Mouse (Mus musculus) C2C12 (cell line): Measurements from ENCODE around the gene Rad51b. TPM values are rescaled to one million over a fixed set of nuclear protein-coding genes. Genes with fewer than 3 reads are reported as not detected.

Experiments used
- H3K27me3 ChIP-seq: one replicate; pipeline ENCODE4 v1.6.1; 2011; ENCODE audit not compliant: control insufficient read depth, insufficient read depth, insufficient read length
- H3K36me3 ChIP-seq: one replicate; pipeline ENCODE4 v1.6.1; 2011; ENCODE audit not compliant: control insufficient read depth, insufficient read depth
- H3K4me3 ChIP-seq: one replicate; pipeline ENCODE4 v1.5.1; 2011; ENCODE audit warnings: mild to moderate bottlenecking, control low read depth; ENCODE audit not compliant: poor library complexity, insufficient read depth, severe bottlenecking
- H3K79me2 ChIP-seq: one replicate; pipeline ENCODE4 v1.6.1; 2011; ENCODE audit not compliant: control insufficient read depth, insufficient read depth
- H3K79me3 ChIP-seq: one replicate; pipeline ENCODE4 v1.6.1; 2011; ENCODE audit warnings: low read depth, control low read depth
- H3ac ChIP-seq: one replicate; pipeline ENCODE3; 2011; ENCODE audit warnings: low read depth; ENCODE audit not compliant: control insufficient read depth, insufficient read length
- CEBPB ChIP-seq: IDR thresholded peaks from one replicate; pipeline ENCODE4 v1.6.1; 2011; ENCODE audit warnings: low read depth, mild to moderate bottlenecking, control low read depth, moderate library complexity
- CTCF ChIP-seq: IDR thresholded peaks from one replicate; pipeline ENCODE4 v1.5.1; 2011; ENCODE audit not compliant: control insufficient read depth, insufficient read depth, insufficient read length
- FOSL1 ChIP-seq: IDR thresholded peaks from one replicate; pipeline ENCODE4 v1.8.0; 2011; ENCODE audit warnings: mild to moderate bottlenecking, low read length; ENCODE audit not compliant: poor library complexity, insufficient read depth, severe bottlenecking
- MAX ChIP-seq: IDR thresholded peaks from one replicate; pipeline ENCODE4 v1.6.1; 2011; ENCODE audit warnings: mild to moderate bottlenecking, control low read depth
- MYOD1 ChIP-seq: IDR thresholded peaks from one replicate; pipeline ENCODE4 v1.6.1; 2011; ENCODE audit warnings: low read depth; ENCODE audit not compliant: control insufficient read depth, insufficient read length
- MYOG ChIP-seq: IDR thresholded peaks from one replicate; pipeline ENCODE4 v1.6.1; 2011; ENCODE audit not compliant: control insufficient read depth, insufficient read length; ENCODE audit errors: extremely low read depth
- USF1 ChIP-seq: IDR thresholded peaks from one replicate; pipeline ENCODE4 v1.6.1; 2011; ENCODE audit warnings: low read depth, mild to moderate bottlenecking, control low read depth, moderate library complexity
- polyA plus RNA-seq: library from polyadenylated mRNA; unstranded; fragments of >200 nt; fragmentation: generic; extraction: Trizol; gene quantifications from one replicate; pipeline ENCODE4 v1.2.1, GENCODE M21; 2012; ENCODE audit warnings: missing spikeins

Gene Rad51b
- polyA plus RNA-seq, 1 experiment = 1.3 TPM

GRCm38 (mm10) chr12:79625699-79626554, 328.8 kb downstream of the Rad51b start:
- H3K36me3 ChIP-seq = no peaks in the 10 kb centered on the region
- no peak overlapping the region for H3K4me3 ChIP-seq
- no peak overlapping the region for H3ac ChIP-seq
- H3K79me2 ChIP-seq = no peaks in the 10 kb centered on the region
- no peaks in the 10 kb centered on the region for H3K27me3 ChIP-seq
- no peaks in the 10 kb centered on the region for H3K79me3 ChIP-seq
- TF ChIP-seq CEBPB = no peak
- no peak for TF ChIP-seq MYOG
- TF ChIP-seq FOSL1 = no peak
- no peak for TF ChIP-seq CTCF
- TF ChIP-seq MAX = no peak
- TF ChIP-seq MYOD1 = no peak
- no peak for TF ChIP-seq USF1

- no peak overlapping the region for H3K4me3 ChIP-seq
- H3K79me3 ChIP-seq = no peaks in the 10 kb centered on the region
- TF ChIP-seq CTCF = no peak
- H3K79me2 ChIP-seq = no peaks in the 10 kb centered on the region
- no peaks in the 10 kb centered on the region for H3K27me3 ChIP-seq
- no peak overlapping the region for H3ac ChIP-seq
- no peaks in the 10 kb centered on the region for H3K36me3 ChIP-seq
Measured at GRCm38 (mm10) chr12:79626555-79627080, 329.5 kb downstream of the Rad51b start.

GRCm38 (mm10) chr12:79627351-79628120, 330.5 kb downstream of the Rad51b start:
- H3ac ChIP-seq = no peak overlapping the region
- H3K79me3 ChIP-seq = no peaks in the 10 kb centered on the region
- H3K4me3 ChIP-seq = no peak overlapping the region
- TF ChIP-seq USF1 (no peak), FOSL1 (no peak), MAX (no peak), MYOG (no peak), CEBPB (no peak), CTCF (no peak), MYOD1 (no peak)
- no peaks in the 10 kb centered on the region for H3K36me3 ChIP-seq
- H3K27me3 ChIP-seq = no peaks in the 10 kb centered on the region
- H3K79me2 ChIP-seq = no peaks in the 10 kb centered on the region

GRCm38 (mm10) chr12:79628121-79628774, 331.2 kb downstream of the Rad51b start:
- no peaks in the 10 kb centered on the region for H3K27me3 ChIP-seq
- H3K79me3 ChIP-seq = no peaks in the 10 kb centered on the region
- TF ChIP-seq MAX (no peak), FOSL1 (no peak), CTCF (no peak), USF1 (no peak), MYOG (no peak), CEBPB (no peak)
- H3K4me3 ChIP-seq = no peak overlapping the region
- no peak overlapping the region for H3ac ChIP-seq
- H3K79me2 ChIP-seq = no peaks in the 10 kb centered on the region
- no peaks in the 10 kb centered on the region for H3K36me3 ChIP-seq

GRCm38 (mm10) chr12:79629945-79630850, 333.1 kb downstream of the Rad51b start:
- H3K79me2 ChIP-seq = no peaks in the 10 kb centered on the region
- H3K4me3 ChIP-seq = no peak overlapping the region
- no peak overlapping the region for H3ac ChIP-seq
- TF ChIP-seq USF1 (no peak), MYOG (no peak), MYOD1 (no peak), CEBPB (no peak), MAX (no peak), FOSL1 (no peak), CTCF (no peak)
- H3K36me3 ChIP-seq = no peaks in the 10 kb centered on the region
- H3K27me3 ChIP-seq = no peaks in the 10 kb centered on the region
- no peaks in the 10 kb centered on the region for H3K79me3 ChIP-seq
